Mouse (Mus musculus): ENCODE data around the gene Nfkb1. TPM values are rescaled to one million over a fixed set of nuclear protein-coding genes. Genes with fewer than 3 reads are reported as not detected.
A peak's percentile ranks its signal among the peaks of the same experiment; 100 is the strongest.

Nfkb1 gene
- total and polyA plus RNA-seq, 3 experiments: 44.8 to 93.6 (median 59.9) TPM

GRCm38 (mm10) chr3:135686419-135686818 lies 4.9 kb downstream of the Nfkb1 start:
- Histone ChIP-seq H3K36me3 (ENCODE audit: control insufficient read depth in 1 of 2, insufficient read depth in 2 of 2, low read length in 2 of 2) (peaks cover 0 to 37% of the 10 kb centered on the region in 2 experiments; a peak in 2 of 4 replicates), H3K79me2 (ENCODE audit: control insufficient read depth, insufficient read depth, low read length, poor library complexity) (peaks cover 30% of the 10 kb centered on the region), H3K4me3 (ENCODE audit: control insufficient read depth in 1 of 2, insufficient read depth in 1 of 2, low read depth in 2 of 2, low read length in 2 of 2) (no peak overlapping the region), H3K4me1 (ENCODE audit: control insufficient read depth in 1 of 2, insufficient read depth in 2 of 2, low read length in 2 of 2) (peaks cover 24 to 26% of the 10 kb centered on the region in 2 experiments), H3K27ac (ENCODE audit: control insufficient read depth, low read depth, low read length) (peak overlapping the region; percentile 7; the same call in 1 of the 2 replicates), H3K9ac (ENCODE audit: control insufficient read depth, low read depth, low read length, poor library complexity, severe bottlenecking) (no peak overlapping the region), H3K27me3 (ENCODE audit: control insufficient read depth in 1 of 2, insufficient read depth in 2 of 2, low read length in 2 of 2) (no peaks in the 10 kb centered on the region), H3K9me3 (replicated peaks; ENCODE audit: insufficient read depth, low read length) (no peaks in the 10 kb centered on the region)
- TF ChIP-seq MAZ (IDR thresholded peaks at IDR 0.05; ENCODE audit: low read depth, low read length) (no peak), JUND (IDR thresholded peaks at IDR 0.05; ENCODE audit: low read depth, low read length) (no peak), SMC3 (IDR thresholded peaks at IDR 0.05; ENCODE audit: low read depth, low read length) (no peak), CHD2 (IDR thresholded peaks at IDR 0.05; ENCODE audit: low read length) (no peak), E2F4 (IDR thresholded peaks at IDR 0.05; ENCODE audit: borderline replicate concordance, low read depth, low read length) (no peak), NELFE (IDR thresholded peaks at IDR 0.05; ENCODE audit: low read depth, low read length) (no peak), GATA1 (IDR thresholded peaks at IDR 0.05; ENCODE audit: low read depth, low read length) (no peak), MAX (IDR thresholded peaks at IDR 0.05; ENCODE audit: low read length) (no peak), TCF12 (IDR thresholded peaks at IDR 0.05; ENCODE audit: low read depth, low read length) (no peak), RAD21 (IDR thresholded peaks at IDR 0.05; ENCODE audit: low read depth, low read length) (no peak), MXI1 (IDR thresholded peaks at IDR 0.05; ENCODE audit: low read depth, low read length) (no peak), ZMIZ1 (IDR thresholded peaks at IDR 0.05; ENCODE audit: low read depth, low read length) (no peak), MYC (IDR thresholded peaks at IDR 0.05; ENCODE audit: low read depth, low read length) (no peak), USF2 (IDR thresholded peaks at IDR 0.05; ENCODE audit: borderline replicate concordance in 1 of 2, insufficient read depth in 1 of 2, low read depth in 1 of 2, low read length in 2 of 2) (no peak), HCFC1 (IDR thresholded peaks at IDR 0.05; ENCODE audit: low read depth, low read length) (no peak), TAL1 (IDR thresholded peaks at IDR 0.05; ENCODE audit: low read length) (no peak), TBP (IDR thresholded peaks at IDR 0.05; ENCODE audit: low read depth, low read length) (no peak), ZC3H11A (IDR thresholded peaks at IDR 0.05; ENCODE audit: low read depth, low read length) (no peak), USF1 (IDR thresholded peaks at IDR 0.05; ENCODE audit: low read depth, low read length) (no peak)
- DNase-seq (ENCODE audit: low read depth, low spot score): peak; percentile 65

- H3K4me3 ChIP-seq (ENCODE audit: control insufficient read depth in 1 of 2, insufficient read depth in 1 of 2, low read depth in 2 of 2, low read length in 2 of 2): no peak overlapping the region
- no peak overlapping the region for H3K9ac ChIP-seq (ENCODE audit: control insufficient read depth, low read depth, low read length, poor library complexity, severe bottlenecking)
- H3K79me2 ChIP-seq (ENCODE audit: control insufficient read depth, insufficient read depth, low read length, poor library complexity): peaks cover 15% of the 10 kb centered on the region
- H3K4me1 ChIP-seq (ENCODE audit: control insufficient read depth in 1 of 2, insufficient read depth in 2 of 2, low read length in 2 of 2): peaks cover 13 to 19% of the 10 kb centered on the region in 2 experiments; a peak in 3 of 4 replicates
- peaks cover 0 to 28% of the 10 kb centered on the region in 2 experiments; a peak in 2 of 4 replicates for H3K36me3 ChIP-seq (ENCODE audit: control insufficient read depth in 1 of 2, insufficient read depth in 2 of 2, low read length in 2 of 2)
- no peak for DNase-seq (ENCODE audit: low read depth, low spot score)
- TF ChIP-seq TAL1 (IDR thresholded peaks at IDR 0.05; ENCODE audit: low read length) (no peak), ZNF384 (IDR thresholded peaks at IDR 0.05; ENCODE audit: low read depth, low read length) (peak; percentile 63), SMC3 (IDR thresholded peaks at IDR 0.05; ENCODE audit: low read depth, low read length) (no peak)
- H3K27ac ChIP-seq (ENCODE audit: control insufficient read depth, low read depth, low read length): no peak overlapping the region
- H3K9me3 ChIP-seq (replicated peaks; ENCODE audit: insufficient read depth, low read length): no peaks in the 10 kb centered on the region
- H3K27me3 ChIP-seq (ENCODE audit: control insufficient read depth in 1 of 2, insufficient read depth in 2 of 2, low read length in 2 of 2): no peaks in the 10 kb centered on the region
Observed at GRCm38 (mm10) chr3:135683275-135683674, 8.1 kb downstream of the Nfkb1 start.

All from MEL (cell line).